Mouse (Mus musculus): ENCODE data around the gene Rnf150.

- TF ChIP-seq CTCF (IDR thresholded peaks at IDR 0.05; ENCODE audit: extremely low read depth, insufficient read depth, low read length) = no peak
- no peak for TF ChIP-seq POLR2A (IDR thresholded peaks at IDR 0.05; ENCODE audit: extremely low read depth, insufficient read depth, low read length)
These were observed 277.6 kb downstream of the Rnf150 start for GRCm38 (mm10) chr8:83140701-83141111.

All from cortical plate, adult 2 months (tissue).